Mouse (Mus musculus) naive thymus-derived CD4-positive, alpha-beta T cell, adult 5 months (primary cell): ENCODE results near the gene Ctbp2. TPM values are rescaled to one million over a fixed set of nuclear protein-coding genes. Genes with fewer than 3 reads are reported as not detected.

ENCODE experiments used
- polyA plus RNA-seq: library from polyadenylated mRNA; unstranded; fragments of 100-300 nt; shearing (Covaris generic); gene quantifications from one replicate; pipeline ENCODE4 v1.2.1, GENCODE M21; 2017

Ctbp2 gene
- 2.8 TPM for polyA plus RNA-seq

DNA sequence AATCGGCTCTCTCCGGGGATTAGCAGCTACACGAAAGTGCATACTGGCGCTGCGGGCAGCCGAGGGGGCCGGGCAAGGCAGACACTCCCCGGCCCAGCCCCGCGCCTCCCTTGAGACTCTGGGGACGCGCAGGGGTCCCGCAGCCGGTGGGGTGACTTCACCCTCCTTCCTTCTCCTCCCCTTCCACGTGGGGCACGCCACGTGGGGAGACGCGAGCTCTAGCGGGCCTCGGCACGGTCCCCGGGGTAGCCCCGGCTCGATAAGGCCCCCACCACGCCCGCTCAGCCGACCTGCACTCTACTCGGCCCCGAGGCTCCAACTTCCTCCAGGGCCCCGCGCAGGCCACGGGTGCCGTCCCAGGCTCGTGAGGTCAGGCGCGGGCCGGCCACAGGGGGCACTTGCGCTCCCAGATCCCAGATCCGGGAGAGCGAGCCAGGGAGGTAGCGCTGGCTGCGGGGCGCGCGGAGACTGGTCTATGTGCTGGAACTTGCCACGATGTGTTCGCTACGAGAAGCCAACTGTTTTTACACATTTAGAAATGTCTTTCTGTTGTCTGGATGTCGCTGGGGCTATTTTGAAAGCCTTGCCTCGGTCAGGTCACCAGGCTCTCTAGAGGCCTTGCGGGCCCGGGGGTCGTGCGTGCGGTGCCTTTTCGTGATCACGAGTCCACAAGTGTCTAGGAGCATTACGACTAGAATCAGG lies at the start of gene Ctbp2:
Gene Ctbp2, minus strand, starts transcription at position 356 of the 702 bp plus-strand sequence.

DNA sequence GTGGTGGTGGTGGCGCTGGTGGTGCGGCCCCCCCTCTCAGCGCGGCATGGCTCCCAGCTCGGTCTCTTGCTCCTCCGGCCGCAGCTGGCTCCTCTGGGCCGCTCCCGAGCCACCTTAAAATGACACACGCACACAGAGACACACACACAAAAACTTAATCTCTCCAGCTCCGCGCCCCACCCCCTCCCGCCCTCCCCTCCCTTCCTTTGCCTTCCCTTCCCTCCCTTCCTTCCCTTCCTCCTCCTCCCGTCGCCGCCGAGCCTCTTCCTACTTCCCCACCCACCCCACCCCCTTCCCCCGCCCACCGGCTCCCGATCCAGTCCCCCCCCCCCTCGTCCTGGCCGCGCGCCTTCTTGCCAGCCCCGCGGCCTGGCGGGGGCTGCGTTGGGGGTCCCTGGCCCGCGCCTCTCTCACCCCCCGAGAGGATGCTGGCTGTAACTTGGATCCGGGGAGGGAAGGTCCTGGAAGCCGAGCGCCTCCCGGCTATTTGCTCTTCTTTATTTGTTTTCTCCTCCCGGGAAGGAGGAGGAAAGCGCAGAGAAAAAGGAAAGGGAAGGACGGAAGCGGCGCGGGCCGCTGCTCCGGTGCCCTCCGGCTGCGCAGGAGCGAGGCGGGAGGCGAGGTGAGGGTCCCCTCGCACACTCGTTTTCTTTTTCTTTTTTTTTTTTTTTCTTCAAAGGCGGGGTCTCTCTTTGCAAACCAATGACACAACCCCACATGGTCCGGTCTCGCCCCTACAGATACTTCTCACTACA lies 733 bp downstream of the Ctbp2 start, which contains the start of gene Fgfr2:
Gene Fgfr2, minus strand, starts transcription at position 107 of the 755 bp plus-strand sequence.

Other genes starting within 250 kb of the Ctbp2 start
- 59.0 TPM for gene Zranb1, start 193.2 kb downstream of the Ctbp2 start, polyA plus RNA-seq
- gene Fgfr2, start 1.0 kb downstream of the Ctbp2 start, polyA plus RNA-seq: not detected